Mouse (Mus musculus) neutrophil, adult 5-6 weeks (primary cell): ENCODE data around the gene Stim1. TPM values are rescaled to one million over a fixed set of nuclear protein-coding genes. Genes with fewer than 3 reads are reported as not detected.
"Not testable (repeated sequence)": the region's sequence is repeated elsewhere in the genome, so short reads cannot be mapped to it uniquely, and the experiment has no call there.

Experiments used
- ATAC-seq: fragments of 151-379, 151-347 bp; 2 replicates; pipeline ENCODE4 v1.8.0; 2017; ENCODE audit warnings: mild to moderate bottlenecking, moderate TSS enrichment; ENCODE audit not compliant: insufficient number of reproducible peaks, poor library complexity, low FRiP score, severe bottlenecking; ENCODE audit errors: extremely low read depth
- total RNA-seq: library from RNA; stranded (forward); fragments of 200-1000 nt; gene quantifications from 2 replicates; pipeline ENCODE4 v1.2.3, GENCODE M21; 2017

Stim1 gene
- total RNA-seq, 1 experiment from 2014 or later: 63.7 TPM

DNA sequence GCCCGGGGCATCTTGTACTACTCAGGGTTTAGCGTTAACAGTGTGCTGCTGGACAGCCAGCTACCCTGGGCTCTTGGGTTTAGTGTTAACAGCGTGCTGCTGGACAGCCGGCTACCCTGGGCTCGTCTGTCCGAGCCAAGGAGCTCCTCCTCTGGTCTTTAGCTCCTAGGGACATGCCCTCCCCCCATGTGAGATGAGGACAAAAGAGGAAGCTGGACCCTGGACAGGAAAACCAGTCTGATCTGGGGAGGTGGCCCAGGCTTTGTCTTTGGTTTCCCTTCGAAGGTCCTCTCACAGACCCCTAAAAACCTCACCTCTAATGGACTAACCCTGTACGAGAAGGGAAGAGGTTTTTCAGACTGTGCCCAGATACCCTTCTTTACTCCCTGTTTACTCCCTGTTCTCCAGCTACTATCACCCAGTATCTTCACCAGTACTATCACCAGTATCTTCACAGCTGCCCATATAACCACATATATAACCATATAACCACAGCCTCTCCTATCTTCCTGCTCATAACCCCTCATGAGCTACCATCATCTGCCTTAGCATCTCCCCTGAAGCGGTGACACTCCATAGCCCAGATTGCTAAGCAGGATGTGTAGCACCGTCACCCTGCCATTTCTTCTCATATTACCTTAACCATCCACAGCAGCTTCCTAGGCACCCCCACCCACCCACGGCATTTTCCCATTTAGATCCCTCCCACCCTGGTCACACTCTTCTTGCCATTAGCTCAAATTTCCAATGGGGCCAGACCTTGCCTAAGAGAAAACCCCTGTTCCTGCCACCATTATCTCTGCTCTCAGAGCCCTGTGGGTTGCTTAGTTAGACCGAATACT, 20.4 kb upstream of the Stim1 start:
- no peak for ATAC-seq

DNA sequence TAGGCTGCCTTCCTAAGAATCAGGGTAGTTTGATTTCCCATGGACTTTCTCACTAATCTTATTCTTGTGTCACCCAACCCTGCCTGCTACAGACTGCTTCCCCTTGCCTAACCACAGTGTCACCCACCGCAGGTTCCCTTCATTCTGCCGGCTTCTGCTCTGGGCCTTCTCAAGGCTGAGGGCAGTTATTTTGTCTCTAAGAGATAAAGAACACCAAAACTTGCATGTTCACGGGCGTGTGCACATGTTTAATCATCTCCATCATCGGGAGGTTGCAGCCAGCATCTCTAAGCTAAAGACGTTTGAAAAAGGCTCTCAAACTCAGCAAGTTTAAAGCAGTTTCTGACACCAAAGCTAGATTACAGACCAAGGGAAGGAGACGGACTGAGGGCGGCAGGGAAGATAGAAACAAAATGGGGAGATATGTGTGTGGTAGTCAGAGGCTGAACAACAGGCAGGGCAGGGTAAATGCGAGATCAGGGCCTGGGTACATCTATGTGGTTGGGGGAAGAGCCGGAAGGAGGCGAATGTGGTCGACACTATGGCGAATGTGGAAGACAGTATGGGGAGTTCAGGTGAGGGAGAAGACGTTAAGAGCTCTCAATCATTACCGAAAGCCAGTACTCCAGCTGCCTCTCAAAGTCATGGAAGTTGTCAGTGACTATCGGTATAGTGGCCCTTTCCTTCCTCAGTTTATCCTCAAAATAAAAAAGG, 18.8 kb upstream of the Stim1 start:
- peak; percentile 23; the same call in 1 of the 2 replicates for ATAC-seq

DNA sequence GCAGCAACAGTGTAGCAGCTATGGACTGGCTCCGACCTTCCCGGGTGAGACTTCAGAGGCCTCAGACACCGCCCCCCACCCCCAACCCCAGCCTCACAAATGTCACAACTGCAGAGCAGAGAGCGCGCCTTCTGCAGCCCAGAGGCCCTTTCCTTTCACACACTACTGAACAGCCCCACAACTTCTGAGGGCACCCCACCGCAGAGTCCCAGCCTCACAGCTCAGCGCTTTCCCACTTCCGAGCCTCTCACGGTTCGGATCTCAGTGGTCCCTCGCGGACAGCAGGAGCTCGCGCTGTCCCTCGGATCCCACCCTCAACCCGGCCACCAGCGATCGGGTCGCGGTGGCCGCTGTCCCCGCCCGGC, 18.1 kb upstream of the Stim1 start:
- peak; percentile 10; the same call in 1 of the 2 replicates for ATAC-seq

DNA sequence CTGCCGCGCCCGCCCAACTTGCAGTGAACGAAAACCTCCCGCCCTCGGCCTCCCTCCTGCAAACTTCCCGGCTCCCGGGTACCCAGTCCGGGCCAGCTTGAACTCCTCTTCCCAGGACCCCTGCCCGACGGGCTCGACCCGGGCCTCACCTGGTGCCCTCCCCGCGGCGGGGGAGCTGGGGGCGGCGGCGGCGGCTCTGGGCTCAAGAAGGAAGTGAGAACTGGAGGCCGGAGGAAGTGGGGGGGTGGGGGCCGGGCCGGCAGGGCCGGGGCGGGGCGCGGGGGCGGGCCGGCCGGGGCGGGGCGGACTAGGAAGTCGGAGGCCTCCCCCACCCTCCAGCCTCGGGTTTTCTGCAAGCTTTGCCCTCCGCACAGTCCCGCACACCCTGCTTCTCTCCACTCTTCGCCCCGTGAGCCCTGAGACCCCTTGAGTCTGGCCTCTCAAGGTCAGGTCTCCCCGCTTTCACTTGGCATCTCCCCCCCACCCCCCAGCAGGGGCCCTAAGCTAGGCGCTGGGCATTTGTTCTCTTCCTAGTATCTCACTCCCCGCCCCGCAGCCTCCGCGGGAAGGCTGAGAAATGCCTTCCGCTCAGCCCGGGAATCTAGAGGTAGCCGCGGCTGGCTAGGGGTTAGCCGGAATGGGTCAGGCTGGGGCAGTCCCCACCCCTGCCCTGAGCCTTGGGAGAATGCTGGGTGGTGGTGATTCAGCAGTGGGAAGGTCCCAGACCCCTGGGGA, 17.5 kb upstream of the Stim1 start:
- ATAC-seq: peak; percentile 44

DNA sequence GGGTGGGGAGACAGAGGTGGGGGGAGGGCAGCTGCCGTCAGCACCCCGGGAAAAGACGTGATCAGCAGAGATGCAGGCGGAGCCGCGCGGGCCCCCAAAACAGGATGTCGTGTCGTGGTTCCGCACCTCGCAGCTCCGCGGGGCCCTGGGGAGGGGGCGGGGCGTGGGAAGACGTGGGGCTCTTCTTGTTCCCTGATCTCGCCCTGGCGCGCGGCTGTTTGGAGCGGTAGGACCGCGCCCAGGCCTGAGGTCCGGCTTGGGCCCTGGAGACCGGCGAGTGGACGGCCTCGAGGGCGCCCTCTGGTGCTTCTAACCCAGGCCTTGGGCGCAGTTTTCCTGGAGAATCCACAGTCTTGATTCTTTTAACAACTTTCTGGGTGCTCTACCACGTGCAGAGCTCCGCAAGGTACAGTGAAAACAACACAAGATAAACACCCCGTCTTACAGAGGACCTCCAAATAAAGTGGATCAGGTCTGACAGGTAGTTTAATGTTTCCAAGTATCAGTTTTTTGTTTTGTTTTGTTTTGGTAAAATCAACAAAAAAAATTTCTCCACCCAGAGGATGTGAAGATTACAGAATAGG, 16.9 kb upstream of the Stim1 start:
- peak; percentile 71 for ATAC-seq

DNA sequence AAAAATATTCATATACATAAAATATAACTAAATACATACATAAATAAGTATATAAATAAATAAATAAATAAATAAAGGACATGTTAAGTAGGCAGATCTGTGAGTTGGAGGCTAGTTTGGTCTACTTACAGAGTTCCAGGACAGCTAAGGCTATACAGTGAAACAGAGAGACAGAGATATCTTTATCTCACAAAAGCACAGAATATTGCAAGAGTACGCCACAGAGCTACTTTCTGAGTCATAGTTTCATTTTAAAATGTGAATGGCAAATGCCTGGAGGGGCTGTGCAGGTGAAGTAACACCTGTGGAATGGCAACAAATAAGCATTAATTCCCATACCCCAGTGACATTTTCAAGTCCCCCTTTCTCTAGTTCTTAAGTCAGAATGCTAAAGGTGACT, 14.0 kb upstream of the Stim1 start:
- ATAC-seq: no peak

DNA sequence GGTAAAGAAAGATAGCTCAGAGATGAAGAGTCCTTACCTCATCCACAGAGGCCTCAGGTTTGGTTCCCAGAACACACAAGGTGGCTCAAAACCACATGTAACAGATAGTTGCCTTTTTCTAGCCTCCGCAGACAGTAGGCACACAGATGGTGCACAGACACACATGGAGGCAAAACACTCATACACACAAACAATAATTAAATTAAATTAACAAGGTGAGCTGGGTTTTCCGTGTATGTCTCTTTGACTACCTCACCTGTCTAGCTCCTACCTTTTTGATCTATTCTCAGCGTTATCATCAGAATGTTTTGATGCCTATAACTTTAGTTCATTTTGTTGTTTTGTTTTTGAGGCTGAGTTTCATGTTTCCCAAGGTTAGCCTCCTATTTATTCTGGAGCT, 11.7 kb upstream of the Stim1 start, which contains the start of gene Rhog:
Gene Rhog, minus strand, starts transcription at position 101 of the 400 bp plus-strand sequence.
- ATAC-seq: no peak

DNA sequence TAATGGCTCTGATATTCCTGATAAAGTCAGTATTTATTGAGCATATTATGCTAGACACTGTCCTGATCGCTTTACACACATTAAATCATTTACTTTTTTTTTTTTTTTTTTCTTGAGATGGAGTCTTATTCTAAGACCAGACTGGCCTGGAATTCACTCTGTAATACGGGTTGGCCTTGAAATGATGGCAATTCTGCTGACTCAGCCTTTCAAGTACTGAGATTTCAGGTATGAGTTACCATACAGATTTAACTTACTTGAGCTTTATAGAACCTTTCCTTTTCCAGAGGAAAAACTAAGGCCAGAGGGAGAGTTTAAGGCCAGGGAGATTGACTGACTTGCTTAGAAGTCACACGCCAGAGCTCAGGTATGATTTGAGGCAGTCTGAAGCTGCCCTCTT, 11.0 kb upstream of the Stim1 start:
- ATAC-seq: no peak

DNA sequence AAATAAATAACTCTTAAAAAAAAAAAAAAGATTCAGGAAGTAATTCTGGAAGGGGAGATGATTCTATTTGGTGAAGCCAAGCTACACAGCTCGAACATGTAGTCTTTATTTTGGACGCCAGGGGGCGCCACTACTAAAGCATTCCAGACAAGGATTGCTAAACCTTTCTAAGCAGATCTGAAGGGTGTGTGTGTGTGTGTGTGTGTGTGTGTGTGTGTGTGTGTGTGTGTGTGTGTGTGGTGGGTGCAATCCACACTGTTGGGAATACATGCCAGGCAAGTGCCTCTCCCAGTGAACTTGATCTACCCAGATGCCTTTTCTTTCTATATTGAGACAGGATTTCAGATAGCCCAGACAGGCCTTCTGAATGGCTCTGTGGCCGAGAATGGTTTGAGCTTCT, 9.4 kb upstream of the Stim1 start:
- ATAC-seq: peak; percentile 87

DNA sequence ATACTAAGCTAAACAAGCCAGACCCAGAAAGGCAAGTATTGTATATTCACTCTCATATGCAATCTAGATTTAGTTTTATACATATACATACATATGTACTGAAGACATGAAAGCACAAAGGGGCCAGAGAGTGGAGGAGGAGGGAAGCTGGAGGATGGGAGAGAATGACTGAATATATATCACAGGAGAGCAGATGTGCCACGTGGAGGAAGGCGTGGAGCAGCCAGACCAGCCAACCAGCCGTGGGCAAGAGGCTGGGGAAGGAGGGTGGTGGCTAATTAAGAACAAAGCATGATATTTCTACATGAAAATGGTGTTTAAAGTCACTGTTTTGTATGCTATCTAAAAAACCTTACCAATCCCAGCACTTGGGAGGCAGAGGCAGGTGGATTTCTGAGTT, 8.9 kb upstream of the Stim1 start:
- ATAC-seq: no peak

DNA sequence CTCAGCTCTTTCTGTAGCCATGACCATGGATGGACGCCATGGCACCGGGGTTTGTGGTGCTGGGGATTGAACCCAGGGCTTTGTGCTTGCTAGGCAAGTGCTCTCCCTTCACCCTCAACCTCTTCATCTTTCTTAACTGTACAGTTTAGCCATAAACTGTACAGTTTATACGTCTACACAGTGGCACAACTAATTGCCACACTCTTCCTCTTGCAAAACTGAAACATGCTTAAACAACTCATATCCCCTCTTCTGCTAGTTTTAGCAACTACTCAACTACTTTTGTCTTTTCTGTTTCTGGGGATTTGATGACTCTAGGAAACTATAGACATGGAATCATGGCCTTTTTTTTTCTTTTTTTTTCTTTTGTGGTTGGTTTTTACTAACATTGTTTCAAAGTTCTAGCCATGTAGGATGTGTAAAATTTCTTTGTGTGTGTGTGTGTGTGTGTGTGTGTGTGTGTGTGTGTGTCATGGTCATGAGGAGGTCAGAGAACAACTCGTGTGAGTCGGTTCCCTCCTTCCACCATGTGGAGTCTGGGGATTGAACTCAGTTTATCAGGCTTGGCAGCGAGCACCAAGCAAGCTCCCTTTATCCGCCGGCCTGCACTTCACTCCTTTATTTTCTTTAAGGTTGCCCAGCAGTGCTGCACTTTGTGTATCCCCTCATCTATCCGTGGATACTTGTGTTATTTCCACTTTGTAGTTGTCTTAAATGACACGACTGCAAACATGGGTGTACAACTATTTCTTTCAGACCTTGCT, 7.7 kb upstream of the Stim1 start:
- ATAC-seq: no peak

DNA sequence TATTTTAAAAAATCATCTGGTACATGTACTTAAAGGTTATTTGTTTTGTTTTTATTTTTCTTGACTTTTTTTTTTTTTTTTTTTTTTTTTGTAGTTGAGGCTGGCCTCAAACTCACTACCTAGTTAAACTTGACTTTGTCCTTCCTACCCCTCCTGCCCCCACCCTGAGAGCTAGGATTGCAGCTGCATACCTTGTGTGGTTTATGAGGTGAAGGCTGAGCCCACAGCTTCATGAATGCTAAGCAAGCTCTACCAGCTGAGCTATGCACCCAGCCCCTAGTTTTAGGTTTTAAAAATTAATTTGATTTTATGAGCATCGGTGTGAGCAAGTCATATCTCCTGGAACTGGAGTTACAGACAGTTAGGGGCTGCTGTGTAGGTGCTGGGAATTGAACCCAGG, 7.1 kb upstream of the Stim1 start:
- no peak for ATAC-seq

DNA sequence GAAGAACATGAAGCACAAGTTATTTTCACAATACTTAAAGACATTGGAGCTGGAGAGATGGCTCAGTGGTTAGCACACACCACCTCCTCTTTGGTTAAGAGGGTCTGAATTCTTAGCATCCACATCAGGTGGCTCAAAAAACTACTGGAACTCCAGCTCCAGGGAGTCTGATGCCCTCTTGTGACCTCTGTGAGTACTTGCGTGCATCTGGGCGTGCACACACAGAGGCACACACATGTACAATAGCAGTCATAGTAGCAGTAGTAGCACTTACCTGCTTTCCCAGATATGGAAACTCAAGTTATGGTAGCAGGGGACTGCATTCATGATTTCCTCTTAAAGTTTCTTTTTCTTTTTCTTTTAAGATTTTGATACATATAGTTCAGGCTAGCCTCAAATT, 4.6 kb upstream of the Stim1 start:
- no peak for ATAC-seq

DNA sequence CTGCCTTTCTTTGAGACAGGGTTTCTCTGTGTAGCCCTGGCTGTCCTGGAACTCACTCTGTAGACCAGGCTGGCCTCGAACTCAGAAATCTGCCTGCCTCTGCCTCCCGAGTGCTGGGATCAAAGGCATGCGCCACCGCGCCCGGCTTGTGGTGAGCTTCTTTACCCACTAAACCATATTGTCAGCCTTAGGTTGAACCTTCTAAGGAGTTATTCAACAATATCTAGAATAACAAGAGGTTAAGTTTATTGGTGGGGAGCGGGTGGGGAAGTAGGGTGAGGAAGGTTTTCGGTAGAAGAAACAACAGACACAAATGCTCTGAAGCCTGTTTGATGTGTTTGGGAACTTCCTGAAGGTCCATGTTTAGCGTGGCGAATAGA, 1.6 kb upstream of the Stim1 start:
- ATAC-seq: not testable (repeated sequence)

DNA sequence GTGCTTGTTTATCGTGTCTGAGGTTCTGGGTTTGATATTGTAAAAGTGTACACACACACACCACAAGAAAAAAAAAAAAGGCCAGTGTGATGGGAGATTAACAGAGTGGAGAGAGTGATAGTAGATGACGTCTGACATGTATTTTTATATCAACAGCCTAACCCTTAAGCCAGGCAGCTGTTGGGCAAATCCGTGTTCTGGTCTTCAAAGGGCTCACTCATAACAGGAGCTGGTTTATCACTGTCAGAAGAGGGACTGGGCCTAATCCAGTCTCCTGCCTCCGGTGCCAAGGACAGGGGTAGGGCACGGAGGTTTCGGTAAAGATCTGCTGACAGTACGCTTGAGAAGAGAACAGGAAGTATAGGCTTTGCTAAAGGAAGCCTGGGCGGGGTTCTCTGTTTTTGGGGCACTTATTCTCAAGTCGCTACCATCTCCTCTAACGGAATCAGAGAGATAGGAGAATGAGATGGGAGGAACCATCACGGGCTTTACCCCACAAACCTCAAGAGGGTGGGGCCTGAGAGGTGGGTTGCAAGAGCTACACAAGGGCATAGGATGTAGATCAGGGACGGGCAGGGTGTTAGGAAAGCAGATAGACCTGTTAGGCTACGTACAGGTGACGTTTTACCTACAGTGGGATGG, 1.1 kb upstream of the Stim1 start:
- peak; percentile 66 for ATAC-seq

DNA sequence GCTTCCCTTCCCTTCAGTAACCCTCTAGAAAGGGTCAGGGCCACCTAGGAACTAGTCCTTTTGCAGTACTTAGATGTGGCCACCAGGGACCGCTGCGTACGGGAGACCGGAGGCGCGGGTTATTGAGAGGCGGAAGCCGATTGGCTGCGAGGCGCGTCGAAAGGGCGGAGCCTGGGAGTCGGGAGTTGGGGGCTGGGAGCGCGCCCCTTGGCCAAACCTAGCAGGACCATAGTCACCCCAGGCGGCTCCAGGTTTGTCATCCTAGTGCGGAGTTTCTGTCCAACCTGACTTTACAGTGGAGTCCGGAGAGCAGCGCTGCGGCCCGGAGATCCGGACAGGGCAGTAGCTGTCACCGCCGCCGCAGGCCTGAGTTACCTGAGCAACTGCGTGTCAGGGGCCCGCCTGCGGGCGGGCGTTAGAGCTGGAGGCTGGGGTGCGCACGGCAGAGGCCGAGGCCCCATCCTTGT, 460 bp upstream of the Stim1 start:
- ATAC-seq: peak; percentile 80

DNA sequence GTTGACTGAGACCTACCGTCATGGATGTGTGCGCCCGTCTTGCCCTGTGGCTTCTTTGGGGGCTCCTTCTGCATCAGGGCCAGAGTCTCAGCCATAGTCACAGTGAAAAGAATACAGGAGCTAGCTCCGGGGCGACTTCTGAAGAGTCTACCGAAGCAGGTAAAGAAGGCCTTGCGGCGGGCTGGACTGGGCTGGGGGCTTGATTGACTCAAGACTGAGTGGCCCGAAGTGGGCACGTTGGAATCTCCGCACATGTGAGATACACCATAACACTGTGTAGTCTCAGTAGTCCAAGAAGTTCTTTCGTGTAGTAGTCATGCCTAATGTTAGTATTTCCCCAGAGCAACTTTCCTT, 766 bp downstream of the Stim1 start:
- ATAC-seq: no peak

DNA sequence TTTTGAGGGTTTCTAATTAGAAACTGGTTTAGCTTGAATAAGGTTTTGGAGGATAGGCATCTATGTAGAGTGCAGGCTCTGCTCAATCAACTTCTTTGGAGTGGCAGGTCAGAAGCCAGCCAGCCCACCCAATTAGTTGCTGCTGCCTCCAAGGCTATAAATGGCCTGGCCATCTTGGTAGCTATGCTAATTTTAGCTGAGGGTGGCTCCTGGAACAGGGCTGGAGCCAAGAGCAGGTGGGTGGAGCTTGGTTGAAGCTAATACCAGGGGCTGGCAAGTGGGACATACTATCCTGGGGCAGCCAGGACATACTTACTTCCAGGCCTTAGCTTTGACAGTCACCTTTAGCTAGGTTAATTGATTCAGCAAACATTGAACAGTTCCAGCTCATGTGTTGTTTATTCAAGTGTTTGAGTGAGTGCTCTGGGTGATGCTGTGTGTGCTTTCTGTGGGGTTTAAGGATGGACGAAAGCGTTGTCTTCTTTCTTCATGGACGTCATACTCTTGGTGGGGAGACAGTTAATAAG, 4.9 kb downstream of the Stim1 start:
- no peak for ATAC-seq
